In the genomic region with DNA sequence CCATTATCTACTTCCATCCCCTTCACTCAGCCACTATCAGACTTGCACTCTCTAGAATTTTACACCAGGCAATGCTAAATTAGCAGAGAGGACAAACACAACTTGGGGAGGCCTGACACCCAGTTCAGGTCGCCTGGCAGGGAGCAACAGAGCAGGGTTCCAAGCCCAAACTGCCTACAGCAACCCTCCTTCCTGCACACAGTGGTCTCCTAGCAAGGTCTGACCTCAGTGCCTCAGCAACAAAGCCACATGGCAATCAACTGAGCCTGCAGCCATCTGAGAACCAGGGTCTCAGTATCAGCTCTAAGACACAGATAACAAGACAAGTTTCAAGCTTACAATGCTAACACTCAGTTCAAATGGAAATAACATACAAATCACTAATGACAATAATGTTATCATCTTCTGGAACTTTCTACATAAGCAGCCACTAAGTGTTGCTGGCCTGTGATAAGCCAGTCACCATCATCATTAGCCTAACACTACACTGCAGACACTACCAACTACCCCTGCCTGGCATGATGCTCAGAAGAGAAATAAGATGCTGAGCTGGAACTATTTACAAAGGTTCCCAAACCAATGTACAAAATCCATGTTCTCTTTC, we compare ENCODE assay signal across 13 mouse cellular contexts.
"Had no signal": no experiment of that assay in that cellular context is flagged by ENCODE, and none has a peak within 500 bp of the region (broad histone marks: within the 10 kb centered on the region; RNA-seq: fewer than 3 reads in every experiment).

No protein-coding gene starts in this region.

- H3K4me3 ChIP-seq: layer of hippocampus, adult 2 months; limb, embryonic 12.5 days; midbrain, embryonic 13.5 days had no signal

- ATAC-seq: lung, postnatal 0 days; midbrain, embryonic 13.5 days had no signal

- H3K4me2 ChIP-seq: limb, embryonic 12.5 days; midbrain, embryonic 13.5 days had no signal

- H3K9me3 ChIP-seq: limb, embryonic 12.5 days; midbrain, embryonic 13.5 days had no signal

- H3K27ac ChIP-seq: layer of hippocampus, adult 2 months; limb, embryonic 12.5 days; midbrain, embryonic 13.5 days had no signal

- DNase-seq: kidney, adult 18-20 months; kidney, postnatal 10 days; kidney, postnatal 4 days; lung, adult 2 months; lung, postnatal 36 days; right cerebral cortex, postnatal 4 days; spleen, adult 18-20 months; thymus, adult 18-20 months; thymus, postnatal 14 days had no signal

- H3K27me3 ChIP-seq: limb, embryonic 12.5 days; midbrain, embryonic 13.5 days had no signal

- H3K9ac ChIP-seq: limb, embryonic 12.5 days; midbrain, embryonic 13.5 days had no signal

- H3K36me3 ChIP-seq: limb, embryonic 12.5 days; midbrain, embryonic 13.5 days had no signal
